Mouse (Mus musculus): ENCODE results near the gene Nkx2-5. TPM values are rescaled to one million over a fixed set of nuclear protein-coding genes. Genes with fewer than 3 reads are reported as not detected.

The Nkx2-5 gene
- 1.7 and 1.8 TPM in 2 replicates for polyA plus RNA-seq (2012; rRNA removed)

GRCm38 (mm10) chr17:26844909-26845148 is at the start of gene Nkx2-5:
Gene Nkx2-5, minus strand, starts transcription at chr17:26845009.

Other genes with a start within 250 kb of the Nkx2-5 start
- 111 and 120 TPM in 2 replicates for gene Atp6v0e, start 181.8 kb downstream of the Nkx2-5 start, polyA plus RNA-seq (2012; rRNA removed)
- gene Crebrf, start 129.4 kb downstream of the Nkx2-5 start, polyA plus RNA-seq (2012; rRNA removed) = 0.52 and 0.53 TPM in 2 replicates
- 7.5 and 9.8 TPM in 2 replicates for gene Bnip1, start 63.9 kb downstream of the Nkx2-5 start, polyA plus RNA-seq (2012; rRNA removed)
- gene Kifc5b, start 72.1 kb upstream of the Nkx2-5 start, polyA plus RNA-seq (2012; rRNA removed) = 1.3 and 1.7 TPM in 2 replicates
- 33.1 and 53.3 TPM in 2 replicates for gene Phf1, start 88.0 kb upstream of the Nkx2-5 start, polyA plus RNA-seq (2012; rRNA removed)
- 126 and 160 TPM in 2 replicates for gene Cuta, start 94.6 kb upstream of the Nkx2-5 start, polyA plus RNA-seq (2012; rRNA removed)
- gene Syngap1, start 96.2 kb upstream of the Nkx2-5 start, polyA plus RNA-seq (2012; rRNA removed) = 10.5 and 12.2 TPM in 2 replicates
- 2.5 and 5.1 TPM in 2 replicates for gene Zbtb9, start 128.2 kb upstream of the Nkx2-5 start, polyA plus RNA-seq (2012; rRNA removed)
- gene Bak1, start 184.0 kb upstream of the Nkx2-5 start, polyA plus RNA-seq (2012; rRNA removed) = 48.1 and 51.9 TPM in 2 replicates
- 45.1 and 52.3 TPM in 2 replicates for gene Itpr3, start 212.3 kb upstream of the Nkx2-5 start, polyA plus RNA-seq (2012; rRNA removed)

Data from stomach, adult 2 months (tissue).